Mouse (Mus musculus) hindbrain, embryonic 11.5 days (tissue): ENCODE results near the gene Sdk1. TPM values are rescaled to one million over a fixed set of nuclear protein-coding genes. Genes with fewer than 3 reads are reported as not detected.

Experiments
- ATAC-seq: fragments of 200-750 bp; cut with Nextera tagmentation; 2 replicates; pipeline ENCODE4 v1.8.0; 2017; ENCODE audit warnings: mild to moderate bottlenecking, moderate TSS enrichment, moderate library complexity; ENCODE audit not compliant: low FRiP score
- DNase-seq: peaks from one replicate; pipeline ENCODE4 v3.0.0-alpha.2; 2015; ENCODE audit warnings: low spot score
- H3K27ac ChIP-seq: fragments of 300-500 bp; sonication (generic); 2 replicates; pipeline ENCODE4 v1.5.1; 2014; ENCODE audit warnings: mild to moderate bottlenecking, low read depth, low read length
- H3K27me3 ChIP-seq: fragments of 300-500 bp; sonication (generic); 2 replicates; pipeline ENCODE4 v1.6.1; 2014; ENCODE audit warnings: mild to moderate bottlenecking, low read length, moderate library complexity, mixed read lengths; ENCODE audit not compliant: control insufficient read depth, insufficient read depth
- H3K36me3 ChIP-seq: fragments of 300-500 bp; sonication (generic); 2 replicates; pipeline ENCODE4 v1.6.1; 2014; ENCODE audit warnings: mild to moderate bottlenecking, low read length, moderate library complexity, mixed read lengths; ENCODE audit not compliant: control insufficient read depth, insufficient read depth
- H3K4me1 ChIP-seq: fragments of 300-500 bp; sonication (generic); replicated peaks from 2 replicates; pipeline ENCODE4 v1.6.1; 2014; ENCODE audit warnings: low read length, mixed read lengths; ENCODE audit not compliant: control insufficient read depth, insufficient read depth
- H3K4me2 ChIP-seq: fragments of 300-500 bp; sonication (generic); replicated peaks from 2 replicates; pipeline ENCODE4 v1.6.1; 2014; ENCODE audit warnings: mild to moderate bottlenecking, low read depth, low read length
- H3K4me3 ChIP-seq: fragments of 300-500 bp; sonication (generic); 2 replicates; pipeline ENCODE4 v1.5.1; 2014; ENCODE audit warnings: low read depth, low read length
- H3K9ac ChIP-seq: fragments of 300-500 bp; sonication (generic); 2 replicates; pipeline ENCODE4 v1.6.1; 2014; ENCODE audit warnings: low read depth, low read length
- H3K9me3 ChIP-seq: fragments of 300-500 bp; sonication (generic); 2 replicates; pipeline ENCODE4 v1.6.1; 2016; ENCODE audit warnings: low read length; ENCODE audit not compliant: control insufficient read depth
- WGBS: fragments of 180-500 bp; shearing (Covaris S2); extraction: QIAGEN DNeasy Blood & Tissue Kit; methylation state at CpG from one replicate; pipeline ENCODE4 v1.1.7; 2014; 5-methylcytosine and 5-hydroxymethylcytosine counted together
- polyA plus RNA-seq: library from polyadenylated mRNA; unstranded; fragments of >200 nt; fragmentation: Nextera tagmentation; extraction: Ambion mirVana; gene quantifications from 2 replicates; pipeline ENCODE4 v1.2.1, GENCODE M21; 2014

The Sdk1 gene
- polyA plus RNA-seq, 1 experiment from 2014 or later, result 1.1 TPM

GRCm38 (mm10) chr5:141241645-141242284 is 475 bp downstream of the Sdk1 start:
- H3K36me3 ChIP-seq, result no peaks in the 10 kb centered on the region
- peak overlapping the region; percentile 68 for H3K4me3 ChIP-seq
- H3K4me1 ChIP-seq, result peaks cover 9% of the 10 kb centered on the region; the same call in 1 of the 2 replicates
- peak overlapping the region; percentile 97 for H3K4me2 ChIP-seq
- WGBS, result under 1% methylated on average over 60 of the region's 82 CpGs
- H3K9ac ChIP-seq, result peak overlapping the region; percentile 73
- H3K9me3 ChIP-seq, result no peaks in the 10 kb centered on the region
- no peak for DNase-seq
- peak; percentile 70 for ATAC-seq
- peaks cover 20% of the 10 kb centered on the region for H3K27me3 ChIP-seq
- peak overlapping the region; percentile 67 for H3K27ac ChIP-seq

GRCm38 (mm10) chr5:141243253-141243965 is 2.1 kb downstream of the Sdk1 start:
- Histone ChIP-seq H3K9ac (no peak overlapping the region), H3K27ac (no peak overlapping the region), H3K27me3 (peaks cover 20% of the 10 kb centered on the region), H3K4me2 (peak overlapping the region; percentile 97), H3K4me3 (peak overlapping the region; percentile 32), H3K36me3 (no peaks in the 10 kb centered on the region), H3K4me1 (peaks cover 9% of the 10 kb centered on the region; the same call in 1 of the 2 replicates), H3K9me3 (no peaks in the 10 kb centered on the region)
- ATAC-seq (no peak), DNase-seq (peak; percentile 53)
- WGBS, result 4% methylated on average over 33 of the region's 33 CpGs

- Histone ChIP-seq H3K9ac (no peak overlapping the region), H3K4me1 (no peaks in the 10 kb centered on the region), H3K36me3 (no peaks in the 10 kb centered on the region), H3K27me3 (no peaks in the 10 kb centered on the region), H3K4me2 (no peak overlapping the region), H3K27ac (no peak overlapping the region), H3K9me3 (no peaks in the 10 kb centered on the region), H3K4me3 (no peak overlapping the region)
- ATAC-seq (no peak), DNase-seq (no peak)
- 86% methylated on average over 1 of the region's 1 CpGs for WGBS
These were observed 23.0 kb downstream of the Sdk1 start for GRCm38 (mm10) chr5:141264253-141264652.

GRCm38 (mm10) chr5:141277112-141277511 is 35.8 kb downstream of the Sdk1 start:
- Histone ChIP-seq H3K4me3 (no peak overlapping the region), H3K36me3 (no peaks in the 10 kb centered on the region), H3K9me3 (no peaks in the 10 kb centered on the region), H3K27me3 (no peaks in the 10 kb centered on the region), H3K4me1 (no peaks in the 10 kb centered on the region), H3K27ac (no peak overlapping the region), H3K4me2 (no peak overlapping the region), H3K9ac (no peak overlapping the region)
- DNase-seq, result no peak
- WGBS, result 91% methylated on average over 6 of the region's 6 CpGs
- no peak for ATAC-seq

- Histone ChIP-seq H3K9ac (no peak overlapping the region), H3K9me3 (no peaks in the 10 kb centered on the region), H3K36me3 (no peaks in the 10 kb centered on the region), H3K4me3 (no peak overlapping the region), H3K27me3 (no peaks in the 10 kb centered on the region), H3K4me2 (no peak overlapping the region), H3K4me1 (no peaks in the 10 kb centered on the region), H3K27ac (no peak overlapping the region)
- DNase-seq (no peak), ATAC-seq (no peak)
- 74% methylated on average over 2 of the region's 2 CpGs for WGBS
These were observed 40.5 kb downstream of the Sdk1 start for GRCm38 (mm10) chr5:141281751-141282150.

GRCm38 (mm10) chr5:141289611-141290010 is 48.3 kb downstream of the Sdk1 start:
- no peak for DNase-seq
- no peaks in the 10 kb centered on the region for H3K36me3 ChIP-seq
- no peak overlapping the region for H3K4me2 ChIP-seq
- no peak overlapping the region for H3K9ac ChIP-seq
- no peaks in the 10 kb centered on the region for H3K27me3 ChIP-seq
- no peaks in the 10 kb centered on the region for H3K9me3 ChIP-seq
- ATAC-seq, result no peak
- H3K27ac ChIP-seq, result no peak overlapping the region
- H3K4me3 ChIP-seq, result no peak overlapping the region
- no peaks in the 10 kb centered on the region for H3K4me1 ChIP-seq

GRCm38 (mm10) chr5:141295240-141295639 is 54.0 kb downstream of the Sdk1 start:
- H3K9me3 ChIP-seq, result no peaks in the 10 kb centered on the region
- no peaks in the 10 kb centered on the region for H3K27me3 ChIP-seq
- no peaks in the 10 kb centered on the region for H3K36me3 ChIP-seq
- DNase-seq (no peak), ATAC-seq (no peak)
- H3K4me3 ChIP-seq, result no peak overlapping the region
- no peak overlapping the region for H3K9ac ChIP-seq
- no peak overlapping the region for H3K4me2 ChIP-seq
- no peaks in the 10 kb centered on the region for H3K4me1 ChIP-seq
- 87% methylated on average over 7 of the region's 7 CpGs for WGBS
- no peak overlapping the region for H3K27ac ChIP-seq

GRCm38 (mm10) chr5:141302287-141302694 is 61.0 kb downstream of the Sdk1 start:
- Histone ChIP-seq H3K4me3 (no peak overlapping the region), H3K4me2 (no peak overlapping the region), H3K27me3 (no peaks in the 10 kb centered on the region), H3K9ac (no peak overlapping the region), H3K4me1 (no peaks in the 10 kb centered on the region), H3K36me3 (no peaks in the 10 kb centered on the region), H3K9me3 (no peaks in the 10 kb centered on the region), H3K27ac (no peak overlapping the region)
- DNase-seq (no peak), ATAC-seq (no peak)
- 78% methylated on average over 4 of the region's 4 CpGs for WGBS

- no peak overlapping the region for H3K4me2 ChIP-seq
- no peak overlapping the region for H3K4me3 ChIP-seq
- 86% methylated on average over 2 of the region's 2 CpGs for WGBS
- no peaks in the 10 kb centered on the region for H3K9me3 ChIP-seq
- no peaks in the 10 kb centered on the region for H3K4me1 ChIP-seq
- H3K36me3 ChIP-seq, result no peaks in the 10 kb centered on the region
- ATAC-seq, result no peak
- DNase-seq, result no peak
- no peaks in the 10 kb centered on the region for H3K27me3 ChIP-seq
- H3K27ac ChIP-seq, result no peak overlapping the region
- no peak overlapping the region for H3K9ac ChIP-seq
These were observed 62.5 kb downstream of the Sdk1 start for GRCm38 (mm10) chr5:141303746-141304145.
